Mouse (Mus musculus): ENCODE results near the gene Il20ra.

GRCm38 (mm10) chr10:19672015-19672414, 40.4 kb upstream of the Il20ra start:
- TF ChIP-seq CTCF (IDR thresholded peaks at IDR 0.05; ENCODE audit: low read depth, low read length) (no peak), POLR2AphosphoS5 (IDR thresholded peaks at IDR 0.05; ENCODE audit: insufficient replicate concordance, low read depth, low read length) (no peak), GATA2 (IDR thresholded peaks at IDR 0.05; ENCODE audit: borderline replicate concordance, low read depth, low read length) (no peak)
